Mouse (Mus musculus) intestine, embryonic 16.5 days (tissue): ENCODE results near the gene Itpr3. TPM values are rescaled to one million over a fixed set of nuclear protein-coding genes. Genes with fewer than 3 reads are reported as not detected.

Experiments used
- ATAC-seq: fragments of 200-750 bp; cut with Nextera tagmentation; 2 replicates; pipeline ENCODE4 v1.8.0; 2017; ENCODE audit warnings: moderate TSS enrichment, moderate library complexity
- H3K27ac ChIP-seq: fragments of 300-500 bp; sonication (generic); 2 replicates; pipeline ENCODE4 v1.5.1; 2014; ENCODE audit warnings: mild to moderate bottlenecking, low read length
- H3K27me3 ChIP-seq: fragments of 300-500 bp; sonication (generic); replicated peaks from 2 replicates; pipeline ENCODE4 v1.6.1; 2014; ENCODE audit warnings: low read length, control low read depth, mixed read lengths; ENCODE audit not compliant: control insufficient read depth, insufficient read depth
- H3K36me3 ChIP-seq: fragments of 300-500 bp; sonication (generic); 2 replicates; pipeline ENCODE4 v1.6.1; 2014; ENCODE audit warnings: low read length, control low read depth; ENCODE audit not compliant: control insufficient read depth, insufficient read depth
- H3K4me1 ChIP-seq: fragments of 300-500 bp; sonication (generic); 2 replicates; pipeline ENCODE4 v1.6.1; 2014; ENCODE audit warnings: low read length, control low read depth, mixed read lengths; ENCODE audit not compliant: control insufficient read depth, insufficient read depth
- H3K4me2 ChIP-seq: fragments of 300-500 bp; sonication (generic); 2 replicates; pipeline ENCODE4 v1.6.1; 2014; ENCODE audit warnings: low read depth, low read length, control low read depth
- H3K4me3 ChIP-seq: fragments of 300-500 bp; sonication (generic); 2 replicates; pipeline ENCODE4 v1.5.1; 2014; ENCODE audit warnings: mild to moderate bottlenecking, low read length
- H3K9ac ChIP-seq: fragments of 300-500 bp; sonication (generic); 2 replicates; pipeline ENCODE4 v1.6.1; 2014; ENCODE audit warnings: low read depth, low read length
- H3K9me3 ChIP-seq: fragments of 300-500 bp; sonication (generic); 2 replicates; pipeline ENCODE4 v1.6.1; 2016; ENCODE audit warnings: low read length, control low read depth; ENCODE audit not compliant: control insufficient read depth
- whole genome bisulfite sequencing: fragments of 180-500 bp; shearing (Covaris S2); extraction: QIAGEN DNeasy Blood & Tissue Kit; methylation state at CpG from one replicate; pipeline ENCODE4 v1.1.7; 2014; 5-methylcytosine and 5-hydroxymethylcytosine counted together
- microRNA-seq: library from miRNA; unstranded; fragments of <30 nt; microRNA quantifications from one replicate; pipeline ENCODE4, GENCODE M21; 2016
- polyA plus RNA-seq: library from polyadenylated mRNA; unstranded; fragments of >200 nt; fragmentation: Nextera tagmentation; extraction: Ambion mirVana; gene quantifications from 2 replicates; pipeline ENCODE4 v1.2.1, GENCODE M21; 2015

Gene Itpr3
- polyA plus RNA-seq, 1 experiment from 2014 or later, result 12.1 TPM

DNA sequence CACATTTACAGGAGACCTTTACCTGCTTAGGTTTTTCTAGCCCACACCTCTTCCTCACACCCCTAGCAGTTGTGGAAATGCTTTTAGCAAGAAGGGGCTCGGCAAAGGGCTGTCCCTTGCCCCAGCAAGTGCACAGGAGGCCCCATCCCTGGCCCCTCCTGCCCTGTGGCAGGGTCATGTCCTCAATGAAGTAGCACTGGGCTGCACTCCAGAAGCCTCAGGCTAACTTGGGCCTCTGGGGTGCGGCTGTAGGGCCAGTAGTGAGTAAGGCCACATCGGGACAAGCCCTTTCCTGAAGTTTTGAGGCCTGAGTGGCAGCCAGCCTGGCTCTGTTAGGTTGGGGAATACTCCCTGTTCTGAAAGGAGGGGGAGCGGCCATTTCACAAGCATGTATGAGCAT lies 103.8 kb downstream of the Itpr3 start:
- Histone ChIP-seq H3K9me3 (no peaks in the 10 kb centered on the region), H3K4me1 (no peaks in the 10 kb centered on the region), H3K4me3 (no peak overlapping the region), H3K36me3 (no peaks in the 10 kb centered on the region), H3K27ac (no peak overlapping the region), H3K4me2 (no peak overlapping the region), H3K27me3 (no peaks in the 10 kb centered on the region; the same call in 1 of the 2 replicates), H3K9ac (no peak overlapping the region)
- WGBS, result 66% methylated on average over 4 of the region's 4 CpGs
- no peak for ATAC-seq

DNA sequence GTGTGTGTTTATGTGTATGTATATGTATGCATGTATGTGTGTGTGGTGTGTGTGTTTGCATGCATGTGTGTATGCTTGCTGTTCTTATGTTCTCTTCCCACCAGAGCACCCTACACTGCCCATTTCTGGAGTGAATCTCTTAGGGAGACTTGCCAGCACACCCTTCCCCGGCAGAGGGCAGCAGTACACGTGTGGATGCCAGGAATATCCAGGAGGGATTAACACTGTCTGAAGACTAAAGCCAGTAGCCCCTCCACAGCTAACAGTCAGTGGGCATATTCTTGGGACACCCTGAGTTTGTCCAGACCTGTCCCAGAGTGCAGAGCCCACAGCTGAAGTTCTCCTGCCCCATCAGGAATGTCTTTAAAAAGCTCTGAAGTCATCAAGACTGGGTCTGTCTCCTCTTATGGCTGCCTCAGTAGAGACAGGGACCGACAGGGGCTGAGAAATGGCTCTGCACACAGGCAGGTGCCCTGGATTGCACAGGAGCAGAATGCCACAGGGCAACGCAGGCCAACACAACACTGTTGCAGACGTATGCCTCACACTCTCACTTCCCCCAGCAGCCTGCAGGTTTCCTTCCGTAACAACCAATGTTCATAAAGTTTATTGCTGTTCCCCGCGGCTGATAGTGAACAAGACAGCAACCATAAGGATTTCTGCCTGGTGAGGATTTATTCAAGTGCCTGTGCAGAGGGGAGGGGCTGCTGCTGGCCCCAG lies 108.1 kb downstream of the Itpr3 start:
- Histone ChIP-seq H3K4me1 (no peaks in the 10 kb centered on the region), H3K27me3 (no peaks in the 10 kb centered on the region; the same call in 1 of the 2 replicates), H3K36me3 (no peaks in the 10 kb centered on the region), H3K9me3 (no peaks in the 10 kb centered on the region), H3K27ac (no peak overlapping the region), H3K9ac (no peak overlapping the region), H3K4me2 (no peak overlapping the region), H3K4me3 (no peak overlapping the region)
- peak; percentile 44 for ATAC-seq
- WGBS, result 25% methylated on average over 8 of the region's 8 CpGs

DNA sequence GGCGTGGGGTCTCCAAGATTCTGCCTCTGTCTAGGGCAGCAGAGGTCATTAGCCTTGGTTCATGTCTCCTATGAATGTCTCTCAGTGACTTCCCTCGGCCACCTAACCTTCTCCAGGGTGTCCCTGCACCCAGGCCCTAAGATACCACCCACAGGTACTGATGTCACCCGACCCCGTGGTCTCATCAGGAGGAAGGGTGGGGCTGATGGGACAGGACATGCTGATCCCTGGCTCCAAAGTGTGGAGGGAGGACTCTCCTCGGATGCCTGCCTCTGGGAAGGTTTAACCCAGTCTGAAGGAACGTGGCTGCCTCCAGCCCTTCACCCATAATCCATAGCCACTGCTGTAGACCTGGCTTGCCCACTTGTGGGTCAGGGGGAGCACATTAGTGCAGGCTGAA lies 109.8 kb downstream of the Itpr3 start:
- Histone ChIP-seq H3K4me3 (no peak overlapping the region), H3K27ac (no peak overlapping the region), H3K4me2 (no peak overlapping the region), H3K9me3 (no peaks in the 10 kb centered on the region), H3K4me1 (no peaks in the 10 kb centered on the region), H3K9ac (no peak overlapping the region), H3K27me3 (no peaks in the 10 kb centered on the region; the same call in 1 of the 2 replicates), H3K36me3 (no peaks in the 10 kb centered on the region)
- 76% methylated on average over 6 of the region's 6 CpGs for WGBS
- no peak for ATAC-seq

DNA sequence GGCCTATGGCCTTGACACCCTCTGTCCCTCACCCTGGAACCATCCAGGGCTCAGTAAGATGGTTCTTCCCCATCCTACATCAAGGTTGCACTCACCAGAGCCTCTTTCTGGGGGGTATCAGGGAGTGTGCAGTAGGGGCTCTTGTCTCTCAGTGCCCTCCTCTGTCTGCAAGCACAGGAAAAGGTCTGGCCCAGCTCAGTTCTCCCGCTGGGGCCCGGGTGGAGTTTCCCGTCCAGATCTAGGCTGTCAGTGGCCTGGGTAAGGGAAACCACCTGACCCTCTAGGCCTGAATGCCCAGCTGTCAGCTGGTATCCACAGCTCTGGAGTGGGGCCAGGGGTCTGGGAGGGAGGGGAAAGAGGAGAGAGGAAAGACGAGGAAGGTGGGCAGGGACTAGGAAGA lies 110.4 kb downstream of the Itpr3 start, which contains the start of gene Ip6k3:
Ip6k3 (minus strand) TSS at position 251 of the 400 bp plus-strand sequence.
- H3K9me3 ChIP-seq, result no peaks in the 10 kb centered on the region
- no peak within 1 kb of the TSS for H3K4me3 ChIP-seq
- WGBS, result 62% methylated on average over 4 of the region's 4 CpGs
- H3K4me2 ChIP-seq, result no peak within 1 kb of the TSS
- H3K27me3 ChIP-seq, result no peaks in the 10 kb centered on the region; the same call in 1 of the 2 replicates
- no peak within 1 kb of the TSS for H3K9ac ChIP-seq
- no peak for ATAC-seq
- H3K36me3 ChIP-seq, result no peaks in the 10 kb centered on the region
- no peaks in the 10 kb centered on the region for H3K4me1 ChIP-seq
- no peak within 1 kb of the TSS for H3K27ac ChIP-seq

DNA sequence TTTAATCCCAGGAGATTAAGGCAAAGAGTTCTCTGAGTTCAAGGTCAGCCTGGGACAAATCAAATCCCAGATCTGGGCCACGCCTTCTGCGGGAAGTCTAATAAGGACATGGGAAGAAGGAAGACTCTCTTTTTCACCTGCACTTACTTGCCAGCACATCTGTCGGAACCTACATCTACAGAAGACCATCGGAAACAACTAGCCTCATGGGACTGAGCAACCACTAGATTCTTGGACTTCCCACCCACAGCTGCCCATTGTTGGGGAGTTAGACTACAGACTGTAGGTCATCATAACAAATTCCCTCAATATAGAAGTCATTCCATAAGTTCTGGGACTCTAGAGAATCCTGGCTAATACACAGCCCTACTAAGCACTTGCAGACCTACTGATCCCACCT lies 111.5 kb downstream of the Itpr3 start:
- H3K4me1 ChIP-seq, result no peaks in the 10 kb centered on the region
- no peak for ATAC-seq
- no peak overlapping the region for H3K4me3 ChIP-seq
- no peaks in the 10 kb centered on the region for H3K9me3 ChIP-seq
- H3K27me3 ChIP-seq, result no peaks in the 10 kb centered on the region; the same call in 1 of the 2 replicates
- no peak overlapping the region for H3K27ac ChIP-seq
- 96% methylated on average over 4 of the region's 4 CpGs for WGBS
- no peak overlapping the region for H3K4me2 ChIP-seq
- no peak overlapping the region for H3K9ac ChIP-seq
- no peaks in the 10 kb centered on the region for H3K36me3 ChIP-seq

DNA sequence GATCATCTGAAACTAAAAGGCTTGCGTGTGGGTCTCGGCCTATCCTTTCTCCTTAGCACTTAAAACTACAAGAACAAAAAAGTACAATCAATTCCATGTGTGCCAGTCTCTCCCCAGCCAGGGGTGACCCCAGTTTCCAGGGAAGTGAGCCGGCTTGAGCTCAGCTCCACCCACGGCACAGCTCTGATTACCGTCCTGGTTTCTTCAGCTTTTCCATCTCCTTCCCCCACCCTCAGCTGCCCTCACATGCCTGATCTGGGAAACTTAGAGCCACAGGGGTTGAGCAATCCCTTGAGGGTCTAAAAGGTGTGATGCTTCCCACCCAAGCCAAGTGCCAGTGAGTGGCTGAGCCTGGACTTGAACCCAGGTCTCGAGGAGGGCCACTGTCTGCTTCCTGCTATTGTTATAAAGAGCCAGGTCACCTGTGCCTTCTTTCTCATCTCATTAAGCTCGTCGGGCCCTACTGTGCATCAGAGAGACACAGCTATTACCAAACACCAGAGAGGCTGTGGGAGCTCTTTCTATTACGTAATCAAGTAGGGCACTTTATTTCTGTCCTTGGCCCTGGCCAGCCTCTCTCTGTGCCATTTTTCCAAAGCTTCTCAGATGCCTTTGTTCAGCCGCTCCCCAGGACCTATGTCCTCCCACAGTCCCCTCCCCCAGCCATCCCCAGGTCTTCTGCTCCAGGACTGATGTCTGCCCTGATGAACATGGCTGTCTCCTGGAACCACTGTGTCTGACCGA lies 113.0 kb downstream of the Itpr3 start:
- Histone ChIP-seq H3K9ac (no peak overlapping the region), H3K9me3 (no peaks in the 10 kb centered on the region), H3K4me1 (no peaks in the 10 kb centered on the region), H3K36me3 (no peaks in the 10 kb centered on the region), H3K27ac (no peak overlapping the region), H3K4me2 (no peak overlapping the region), H3K4me3 (no peak overlapping the region), H3K27me3 (no peaks in the 10 kb centered on the region)
- ATAC-seq, result no peak
- 77% methylated on average over 11 of the region's 11 CpGs for WGBS

DNA sequence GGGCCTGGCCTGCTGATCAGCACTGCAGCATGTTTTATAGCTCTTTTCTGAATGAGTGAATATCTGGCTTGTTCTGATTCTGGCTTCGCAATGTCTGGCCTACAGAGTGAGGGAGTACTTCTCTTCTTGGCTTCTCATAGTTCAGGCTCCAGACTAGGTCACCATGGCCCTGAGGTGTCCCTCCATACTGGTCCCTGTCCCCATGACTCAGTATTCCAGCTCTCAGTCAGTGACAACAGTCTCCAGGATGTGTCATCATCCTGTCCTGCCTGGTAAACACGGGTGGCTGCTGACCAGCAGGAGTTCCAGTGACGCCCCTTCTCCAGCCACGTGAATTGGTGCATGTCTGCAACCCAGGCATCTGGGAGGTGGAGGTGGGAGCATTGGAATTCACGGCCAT lies 114.0 kb downstream of the Itpr3 start:
- no peak for ATAC-seq
- H3K4me2 ChIP-seq, result no peak overlapping the region
- no peaks in the 10 kb centered on the region for H3K9me3 ChIP-seq
- no peak overlapping the region for H3K27ac ChIP-seq
- no peaks in the 10 kb centered on the region for H3K36me3 ChIP-seq
- H3K9ac ChIP-seq, result no peak overlapping the region
- no peaks in the 10 kb centered on the region for H3K27me3 ChIP-seq
- whole genome bisulfite sequencing, result 69% methylated on average over 5 of the region's 5 CpGs
- no peak overlapping the region for H3K4me3 ChIP-seq
- no peaks in the 10 kb centered on the region for H3K4me1 ChIP-seq

Small RNA genes within 50 kb of the gene (microRNA-seq; reads per million reads assigned to microRNA genes)
- gene Mir7677, result not detected

Other genes starting within 250 kb of the Itpr3 start
- 0.09 TPM in 1 of 2 replicates, not detected in the other for gene Nkx2-5, start 212.3 kb upstream of the Itpr3 start, polyA plus RNA-seq
- gene Kifc5b, start 140.2 kb upstream of the Itpr3 start, polyA plus RNA-seq, result 5.3 and 6.5 TPM in 2 replicates
- gene Phf1, start 124.3 kb upstream of the Itpr3 start, polyA plus RNA-seq, result 6.8 and 8.0 TPM in 2 replicates
- 294 and 314 TPM in 2 replicates for gene Cuta, start 117.7 kb upstream of the Itpr3 start, polyA plus RNA-seq
- gene Syngap1, start 116.1 kb upstream of the Itpr3 start, polyA plus RNA-seq, result 0.66 and 1.1 TPM in 2 replicates
- 13.8 and 14.8 TPM in 2 replicates for gene Zbtb9, start 84.1 kb upstream of the Itpr3 start, polyA plus RNA-seq
- gene Bak1, start 28.3 kb upstream of the Itpr3 start, polyA plus RNA-seq, result 8.5 and 10.3 TPM in 2 replicates
- 238 and 255 TPM in 2 replicates for gene Uqcc2, start 76.6 kb downstream of the Itpr3 start, polyA plus RNA-seq
- 0.09 and 0.11 TPM in 2 replicates for gene Ip6k3, start 110.5 kb downstream of the Itpr3 start, polyA plus RNA-seq
- gene Lemd2, start 147.2 kb downstream of the Itpr3 start, polyA plus RNA-seq, result 4.9 and 5.4 TPM in 2 replicates